Mouse (Mus musculus) liver, adult 2 months (tissue): Measurements from ENCODE around the gene Map2. TPM values are rescaled to one million over a fixed set of nuclear protein-coding genes. Genes with fewer than 3 reads are reported as not detected.

Experiments
- DNase-seq: peaks from one replicate; pipeline ENCODE4 v3.0.0-alpha.2; 2011; ENCODE audit warnings: low read depth, low spot score; ENCODE audit errors: extremely low read depth
- H3K27ac ChIP-seq: fragments of 200-500 bp; replicated peaks from 2 replicates; pipeline ENCODE4 v1.5.1; 2012; ENCODE audit warnings: low read depth, mild to moderate bottlenecking, control low read depth, inconsistent platforms, low read length; ENCODE audit not compliant: insufficient read depth
- H3K27me3 ChIP-seq: fragments of 200-500 bp; 2 replicates; pipeline ENCODE4 v1.6.1; 2012; ENCODE audit warnings: mild to moderate bottlenecking, moderate library complexity, low read length, inconsistent platforms; ENCODE audit not compliant: control insufficient read depth, insufficient read depth
- H3K36me3 ChIP-seq: fragments of 200-500 bp; 2 replicates; pipeline ENCODE4 v1.6.1; 2012; ENCODE audit warnings: low read length, inconsistent platforms; ENCODE audit not compliant: control insufficient read depth, insufficient read depth
- H3K4me1 ChIP-seq: fragments of 200-500 bp; 2 replicates; pipeline ENCODE4 v1.6.1; 2011; ENCODE audit warnings: low read length; ENCODE audit not compliant: control insufficient read depth, insufficient read depth
- H3K4me3 ChIP-seq: fragments of 200-500 bp; 2 replicates; pipeline ENCODE4 v1.5.1; 2011; ENCODE audit warnings: low read depth, mild to moderate bottlenecking, control low read depth, low read length, moderate library complexity; ENCODE audit not compliant: insufficient read depth
- H3K79me2 ChIP-seq: fragments of 200-500 bp; 2 replicates; pipeline ENCODE4 v1.6.1; 2012; ENCODE audit warnings: inconsistent platforms, mild to moderate bottlenecking, low read length, moderate library complexity; ENCODE audit not compliant: control insufficient read depth, insufficient read depth
- H3K9ac ChIP-seq: fragments of 200-500 bp; 2 replicates; pipeline ENCODE4 v1.6.1; 2012; ENCODE audit warnings: low read depth, mild to moderate bottlenecking, control low read depth, inconsistent platforms, low read length
- CTCF ChIP-seq: fragments of 200-500 bp; IDR thresholded peaks from 2 replicates; pipeline ENCODE4 v1.5.1; 2011; ENCODE audit warnings: low read depth, low read length, control low read depth
- POLR2A ChIP-seq: fragments of 200-500 bp; IDR thresholded peaks from 2 replicates; pipeline ENCODE4 v1.6.1; 2011; ENCODE audit warnings: low read length, control low read depth; ENCODE audit not compliant: insufficient read depth; ENCODE audit errors: extremely low read depth
- WGBS: fragments of 180-500 bp; shearing (Covaris S2); methylation state at CpG from one replicate; pipeline ENCODE4 v1.1.7; 2018; 5-methylcytosine and 5-hydroxymethylcytosine counted together
- polyA plus RNA-seq: library from polyadenylated mRNA; depleted of rRNA; stranded (reverse); fragments of >200 nt; gene quantifications from 2 replicates; pipeline ENCODE4 v1.2.3, GENCODE M21; 2012
- total RNA-seq: library from RNA; depleted of rRNA; stranded (reverse); fragments of >200 nt; gene quantifications from 2 replicates; pipeline ENCODE4 v1.2.3, GENCODE M21; 2014

The Map2 gene
- total and polyA plus RNA-seq, 2 experiments: 0.45 to 1.0 TPM

DNA sequence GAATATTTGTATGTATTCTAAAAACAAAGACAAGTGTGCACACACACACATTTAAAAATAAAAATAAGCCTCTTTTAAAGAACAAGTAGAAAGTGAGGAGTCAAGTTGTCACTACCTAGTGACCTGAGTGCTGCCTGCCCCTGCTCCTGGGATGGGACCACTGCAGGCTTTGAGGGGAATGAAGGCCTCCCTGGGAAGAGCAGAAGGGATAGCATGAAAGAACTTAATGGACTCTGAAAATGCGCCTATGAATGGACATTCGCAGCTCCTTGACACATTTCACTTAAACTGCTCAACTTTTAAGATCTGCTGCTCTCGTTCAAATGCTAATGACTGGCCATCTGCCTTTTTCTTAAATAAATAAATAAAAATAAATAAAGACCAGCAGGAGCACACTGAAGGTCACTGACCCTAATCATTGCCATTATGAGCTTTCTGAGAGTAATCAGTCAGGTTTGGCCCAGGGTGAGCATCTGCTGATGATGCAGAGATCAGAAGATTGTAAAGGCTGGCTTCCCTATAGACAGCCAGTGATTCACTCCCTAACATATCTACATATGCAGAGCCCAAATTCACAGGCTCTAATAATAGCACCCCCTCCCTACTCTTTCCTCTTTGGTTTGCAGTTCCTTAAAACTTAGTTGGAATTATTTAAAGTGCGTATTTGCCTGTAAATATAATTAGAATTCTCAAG lies 91.3 kb downstream of the Map2 start:
- Histone ChIP-seq H3K4me1 (peaks cover 5% of the 10 kb centered on the region), H3K79me2 (no peaks in the 10 kb centered on the region), H3K36me3 (no peaks in the 10 kb centered on the region), H3K9ac (no peak overlapping the region), H3K27ac (no peak overlapping the region), H3K4me3 (no peak overlapping the region), H3K27me3 (no peaks in the 10 kb centered on the region)
- 43% methylated on average over 4 of the region's 4 CpGs for WGBS
- TF ChIP-seq POLR2A (no peak), CTCF (no peak)
- peak; percentile 20 for DNase-seq

DNA sequence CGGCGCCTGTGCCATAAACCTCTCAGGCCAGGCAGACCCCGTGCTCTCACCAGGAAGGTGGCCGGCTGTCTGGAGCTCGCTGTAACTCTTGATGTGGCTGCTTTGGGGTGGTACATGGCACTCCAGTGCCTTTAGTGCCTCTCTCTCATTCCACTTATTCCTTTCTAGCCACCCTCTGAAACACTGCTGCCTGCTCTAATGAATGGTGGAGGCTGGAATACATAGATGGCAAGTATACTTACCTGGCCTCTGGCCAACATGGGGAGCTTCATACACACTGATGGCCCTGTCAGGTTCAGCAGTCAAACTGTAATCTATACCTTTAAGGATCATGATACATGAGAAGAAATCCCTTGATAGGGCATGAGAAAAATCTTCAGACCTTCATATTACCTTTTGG lies 102.6 kb downstream of the Map2 start:
- Histone ChIP-seq H3K79me2 (no peaks in the 10 kb centered on the region), H3K4me3 (no peak overlapping the region), H3K27me3 (no peaks in the 10 kb centered on the region)

DNA sequence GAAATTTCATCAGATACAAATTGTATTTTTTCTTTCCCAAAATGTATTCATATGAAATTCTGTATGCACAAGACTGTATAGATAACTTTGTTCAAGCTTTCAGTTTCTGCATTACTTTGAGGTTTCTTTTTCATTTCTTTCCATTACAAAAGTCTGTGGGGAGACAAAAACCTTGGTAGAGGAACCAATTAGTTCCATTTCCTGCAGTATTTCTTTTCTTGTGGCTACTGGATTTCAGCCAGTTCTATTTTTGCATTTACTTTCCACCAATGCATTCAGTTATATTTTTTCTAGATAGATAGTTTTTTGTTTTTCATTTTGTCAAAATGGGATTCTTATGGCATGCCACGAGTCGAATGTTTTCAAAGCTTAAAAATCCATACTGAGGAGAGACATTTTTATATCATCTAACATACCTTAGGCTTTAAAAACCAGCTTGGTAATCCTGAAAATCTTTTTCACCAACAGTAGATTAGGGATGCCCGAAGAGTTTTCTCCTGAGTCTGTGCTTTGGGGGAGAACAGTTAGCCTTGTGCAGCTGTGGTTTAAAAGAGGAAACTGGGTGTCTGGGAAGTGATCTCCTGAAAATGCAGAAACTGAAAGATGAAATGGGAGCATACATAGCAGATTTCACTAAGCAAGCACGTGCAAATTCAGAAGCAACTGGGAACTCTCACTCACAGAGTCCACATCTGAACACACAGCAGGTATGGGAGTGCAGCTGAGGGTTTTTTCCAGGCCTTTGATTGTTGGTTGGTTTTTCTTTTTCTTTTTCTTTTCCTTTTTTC lies 104.3 kb downstream of the Map2 start:
- WGBS: 64% methylated on average over 4 of the region's 4 CpGs
- no peak for TF ChIP-seq CTCF
- TF ChIP-seq POLR2A: no peak
- Histone ChIP-seq H3K79me2 (no peaks in the 10 kb centered on the region), H3K27ac (no peak overlapping the region), H3K4me1 (no peaks in the 10 kb centered on the region), H3K9ac (no peak overlapping the region), H3K36me3 (no peaks in the 10 kb centered on the region), H3K27me3 (no peaks in the 10 kb centered on the region), H3K4me3 (no peak overlapping the region)
- no peak for DNase-seq

More for the DNA sequence above, 102.6 kb downstream of the Map2 start:
- H3K27ac ChIP-seq: no peak overlapping the region
- 93% methylated on average over 3 of the region's 5 CpGs for WGBS
- H3K4me1 ChIP-seq: no peaks in the 10 kb centered on the region
- DNase-seq: no peak
- no peak overlapping the region for H3K9ac ChIP-seq
- no peaks in the 10 kb centered on the region for H3K36me3 ChIP-seq
- TF ChIP-seq CTCF: no peak

DNA sequence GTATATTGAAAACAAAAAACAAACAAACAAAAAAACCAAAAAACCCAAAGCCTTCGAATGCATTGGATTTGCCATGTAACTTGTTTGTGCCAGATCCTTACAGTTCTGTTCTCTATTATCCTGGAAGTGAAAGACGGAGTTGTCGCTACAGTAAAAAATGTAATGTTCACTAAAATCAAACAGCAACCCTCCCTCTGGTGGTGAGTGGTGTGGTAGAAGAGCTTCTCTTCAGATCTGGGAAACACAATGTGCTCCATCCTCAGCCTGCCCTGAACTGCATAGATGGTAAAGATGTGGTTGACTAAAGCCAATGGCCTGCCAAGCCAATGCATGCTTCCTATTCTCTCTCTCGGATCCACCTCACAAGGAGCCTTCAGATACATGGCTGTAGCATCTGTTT lies 105.1 kb downstream of the Map2 start:
- WGBS: 88% methylated on average over 4 of the region's 4 CpGs
- H3K36me3 ChIP-seq: no peaks in the 10 kb centered on the region
- H3K27me3 ChIP-seq: no peaks in the 10 kb centered on the region
- no peak overlapping the region for H3K27ac ChIP-seq
- TF ChIP-seq POLR2A (no peak), CTCF (no peak)
- no peak for DNase-seq
- H3K79me2 ChIP-seq: no peaks in the 10 kb centered on the region
- no peak overlapping the region for H3K4me3 ChIP-seq
- no peak overlapping the region for H3K9ac ChIP-seq
- H3K4me1 ChIP-seq: no peaks in the 10 kb centered on the region

DNA sequence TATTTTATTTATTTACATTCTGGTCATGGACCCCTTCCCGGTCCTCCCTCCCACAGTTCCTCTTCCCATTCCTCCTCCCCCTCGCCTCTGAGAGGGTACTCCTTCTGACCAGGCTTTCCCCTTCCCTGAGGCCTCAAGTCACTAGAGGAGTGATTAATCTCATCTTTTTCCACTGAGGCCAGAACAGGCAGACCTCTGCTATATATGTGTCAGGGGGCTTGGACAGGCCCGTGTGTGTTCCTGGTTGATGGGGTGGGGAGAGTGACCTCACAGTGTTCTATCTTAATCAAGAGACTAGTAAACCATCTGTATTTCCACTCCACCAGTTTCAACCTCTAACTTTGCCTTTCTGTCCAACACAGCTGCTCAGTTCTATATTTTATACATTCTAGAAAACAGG lies 107.4 kb downstream of the Map2 start:
- no peaks in the 10 kb centered on the region for H3K4me1 ChIP-seq
- no peak overlapping the region for H3K9ac ChIP-seq
- H3K36me3 ChIP-seq: no peaks in the 10 kb centered on the region
- H3K79me2 ChIP-seq: no peaks in the 10 kb centered on the region
- H3K27ac ChIP-seq: no peak overlapping the region
- no peak overlapping the region for H3K4me3 ChIP-seq
- WGBS: 82% methylated on average over 3 of the region's 3 CpGs
- TF ChIP-seq CTCF (no peak), POLR2A (no peak)
- no peak for DNase-seq
- H3K27me3 ChIP-seq: no peaks in the 10 kb centered on the region

DNA sequence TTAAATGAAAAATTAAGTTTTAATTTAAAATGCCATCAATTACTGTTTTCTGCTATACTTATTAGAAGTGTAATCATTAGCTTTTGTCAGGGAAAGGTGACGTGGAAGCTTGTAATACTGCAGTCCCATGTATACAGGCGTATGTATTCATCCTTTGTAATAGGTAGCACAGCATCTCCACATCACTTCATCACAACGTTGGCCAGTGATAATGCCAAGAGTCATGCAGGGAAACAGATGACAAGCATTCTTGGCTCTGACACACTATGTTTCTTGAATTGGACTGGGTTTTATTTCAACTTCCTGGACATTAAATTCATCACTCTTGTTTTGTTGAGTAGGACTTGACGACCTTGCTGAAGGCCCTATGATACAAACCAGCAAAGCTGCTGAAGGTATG lies 113.9 kb downstream of the Map2 start:
- Histone ChIP-seq H3K4me1 (no peaks in the 10 kb centered on the region), H3K9ac (no peak overlapping the region), H3K36me3 (no peaks in the 10 kb centered on the region), H3K79me2 (no peaks in the 10 kb centered on the region), H3K4me3 (no peak overlapping the region), H3K27me3 (no peaks in the 10 kb centered on the region), H3K27ac (no peak overlapping the region)
- no peak for TF ChIP-seq CTCF
- no peak for TF ChIP-seq POLR2A
- WGBS: 80% methylated on average over 4 of the region's 4 CpGs
- DNase-seq: no peak
